Mouse (Mus musculus): ENCODE results near the gene Rps18.

- TF ChIP-seq CTCF (IDR thresholded peaks at IDR 0.05; ENCODE audit: insufficient read depth, low read depth, low read length), result no peak
- no peak for TF ChIP-seq POLR2A (IDR thresholded peaks at IDR 0.05; ENCODE audit: insufficient read depth, low read depth, low read length)
These were observed 7.1 kb upstream of the Rps18 start for GRCm38 (mm10) chr17:33962876-33963275.
